Mouse (Mus musculus): ENCODE data around the gene Gbp6. TPM values are rescaled to one million over a fixed set of nuclear protein-coding genes. Genes with fewer than 3 reads are reported as not detected.
"Not testable (repeated sequence)": the region's sequence is repeated elsewhere in the genome, so short reads cannot be mapped to it uniquely, and the experiment has no call there.

Gbp6 gene
- polyA plus RNA-seq, 1 experiment from 2014 or later, result 2.2 TPM

GRCm38 (mm10) chr5:105244741-105245140 lies 48.8 kb downstream of the Gbp6 start:
- H3K4me2 ChIP-seq (ENCODE audit: low read length); H3K27ac ChIP-seq (replicated peaks in 1 of 2; ENCODE audit: control insufficient read depth in 1 of 2, insufficient read depth in 1 of 2, low read depth in 2 of 2, low read length in 2 of 2); H3K9me3 ChIP-seq (ENCODE audit: control insufficient read depth, low read length); H3K9ac ChIP-seq (ENCODE audit: low read length); H3K4me3 ChIP-seq (ENCODE audit: control insufficient read depth in 1 of 2, insufficient read depth in 1 of 2, low read depth in 1 of 2, low read length in 2 of 2); H3K27me3 ChIP-seq (ENCODE audit: control insufficient read depth, insufficient read depth, low read length); H3K36me3 ChIP-seq (ENCODE audit: control insufficient read depth, insufficient read depth, low read length); ATAC-seq (ENCODE audit: insufficient number of reproducible peaks, insufficient read depth, low FRiP score, low read depth); H3K4me1 ChIP-seq (ENCODE audit: control insufficient read depth in 2 of 2, insufficient read depth in 2 of 2, low read length in 2 of 2): not testable (repeated sequence)
- 72% methylated on average over 3 of the region's 3 CpGs for WGBS

DNA sequence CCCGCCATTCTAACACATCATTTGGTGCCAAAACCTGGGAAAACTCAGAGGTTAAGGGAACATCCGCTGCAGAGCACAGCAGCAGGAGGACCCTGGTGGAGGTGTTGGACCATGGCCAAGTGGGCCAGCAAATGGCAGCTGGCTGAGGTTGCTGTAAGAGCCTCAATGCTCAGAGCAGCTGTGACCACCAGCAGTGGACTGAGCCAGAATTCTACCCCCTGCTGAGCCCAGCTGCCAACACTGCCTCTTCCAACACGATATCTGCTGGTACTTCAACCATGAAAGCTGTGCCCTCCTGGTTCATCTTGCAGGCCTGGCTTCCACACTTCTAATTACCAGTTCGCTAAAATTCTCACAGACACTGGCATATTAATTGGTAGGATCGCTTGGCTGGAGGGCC lies 52.5 kb downstream of the Gbp6 start:
- not testable (repeated sequence) for ATAC-seq (ENCODE audit: insufficient number of reproducible peaks, insufficient read depth, low FRiP score, low read depth); H3K27ac ChIP-seq (replicated peaks in 1 of 2; ENCODE audit: control insufficient read depth in 1 of 2, insufficient read depth in 1 of 2, low read depth in 2 of 2, low read length in 2 of 2); H3K27me3 ChIP-seq (ENCODE audit: control insufficient read depth, insufficient read depth, low read length); H3K36me3 ChIP-seq (ENCODE audit: control insufficient read depth, insufficient read depth, low read length); H3K4me3 ChIP-seq (ENCODE audit: control insufficient read depth in 1 of 2, insufficient read depth in 1 of 2, low read depth in 1 of 2, low read length in 2 of 2); H3K9me3 ChIP-seq (ENCODE audit: control insufficient read depth, low read length); H3K9ac ChIP-seq (ENCODE audit: low read length); H3K4me2 ChIP-seq (ENCODE audit: low read length); H3K4me1 ChIP-seq (ENCODE audit: control insufficient read depth in 2 of 2, insufficient read depth in 2 of 2, low read length in 2 of 2)
- 75% methylated on average over 5 of the region's 5 CpGs for WGBS

GRCm38 (mm10) chr5:105239483-105240047 lies 53.9 kb downstream of the Gbp6 start, which contains the start of gene Gbp10:
Gene Gbp10, minus strand, starts transcription at chr5:105239533.
- not testable (repeated sequence) for H3K27me3 ChIP-seq (ENCODE audit: control insufficient read depth, insufficient read depth, low read length); H3K9me3 ChIP-seq (ENCODE audit: control insufficient read depth, low read length); H3K27ac ChIP-seq (replicated peaks in 1 of 2; ENCODE audit: control insufficient read depth in 1 of 2, insufficient read depth in 1 of 2, low read depth in 2 of 2, low read length in 2 of 2); H3K4me1 ChIP-seq (ENCODE audit: control insufficient read depth in 2 of 2, insufficient read depth in 2 of 2, low read length in 2 of 2); H3K36me3 ChIP-seq (ENCODE audit: control insufficient read depth, insufficient read depth, low read length); H3K4me3 ChIP-seq (ENCODE audit: control insufficient read depth in 1 of 2, insufficient read depth in 1 of 2, low read depth in 1 of 2, low read length in 2 of 2); H3K4me2 ChIP-seq (ENCODE audit: low read length); H3K9ac ChIP-seq (ENCODE audit: low read length)
- peak; percentile 21; the same call in 1 of the 2 replicates for ATAC-seq (ENCODE audit: insufficient number of reproducible peaks, insufficient read depth, low FRiP score, low read depth)

- not testable (repeated sequence) for H3K9me3 ChIP-seq (ENCODE audit: control insufficient read depth, low read length); H3K9ac ChIP-seq (ENCODE audit: low read length); H3K27ac ChIP-seq (replicated peaks in 1 of 2; ENCODE audit: control insufficient read depth in 1 of 2, insufficient read depth in 1 of 2, low read depth in 2 of 2, low read length in 2 of 2); H3K4me1 ChIP-seq (ENCODE audit: control insufficient read depth in 2 of 2, insufficient read depth in 2 of 2, low read length in 2 of 2); H3K36me3 ChIP-seq (ENCODE audit: control insufficient read depth, insufficient read depth, low read length); H3K4me2 ChIP-seq (ENCODE audit: low read length); H3K27me3 ChIP-seq (ENCODE audit: control insufficient read depth, insufficient read depth, low read length); ATAC-seq (ENCODE audit: insufficient number of reproducible peaks, insufficient read depth, low FRiP score, low read depth); H3K4me3 ChIP-seq (ENCODE audit: control insufficient read depth in 1 of 2, insufficient read depth in 1 of 2, low read depth in 1 of 2, low read length in 2 of 2)
- 82% methylated on average over 1 of the region's 1 CpGs for WGBS
These were observed 55.1 kb downstream of the Gbp6 start for GRCm38 (mm10) chr5:105238402-105238801.

GRCm38 (mm10) chr5:105236040-105236439 lies 57.5 kb downstream of the Gbp6 start:
- H3K4me1 ChIP-seq (ENCODE audit: control insufficient read depth in 2 of 2, insufficient read depth in 2 of 2, low read length in 2 of 2); H3K27ac ChIP-seq (replicated peaks in 1 of 2; ENCODE audit: control insufficient read depth in 1 of 2, insufficient read depth in 1 of 2, low read depth in 2 of 2, low read length in 2 of 2); H3K27me3 ChIP-seq (ENCODE audit: control insufficient read depth, insufficient read depth, low read length); H3K36me3 ChIP-seq (ENCODE audit: control insufficient read depth, insufficient read depth, low read length); H3K4me2 ChIP-seq (ENCODE audit: low read length); H3K9ac ChIP-seq (ENCODE audit: low read length); H3K9me3 ChIP-seq (ENCODE audit: control insufficient read depth, low read length); H3K4me3 ChIP-seq (ENCODE audit: control insufficient read depth in 1 of 2, insufficient read depth in 1 of 2, low read depth in 1 of 2, low read length in 2 of 2); ATAC-seq (ENCODE audit: insufficient number of reproducible peaks, insufficient read depth, low FRiP score, low read depth): not testable (repeated sequence)
- 84% methylated on average over 3 of the region's 3 CpGs for WGBS

Other genes starting within 250 kb of the Gbp6 start
- gene Gbp9, start 154.2 kb downstream of the Gbp6 start, polyA plus RNA-seq (2014; fragmentation: Nextera tagmentation; extraction: Ambion mirVana), result 6.1 and 6.5 TPM in 2 replicates
- 1.3 and 2.2 TPM in 2 replicates for gene Gbp8, start 154.2 kb downstream of the Gbp6 start, polyA plus RNA-seq (2014; fragmentation: Nextera tagmentation; extraction: Ambion mirVana)
- 5.3 and 6.2 TPM in 2 replicates for gene Gbp4, start 154.1 kb downstream of the Gbp6 start, polyA plus RNA-seq (2014; fragmentation: Nextera tagmentation; extraction: Ambion mirVana)
- not detected in 2 replicates for gene Gbp10, start 54.2 kb downstream of the Gbp6 start, polyA plus RNA-seq (2014; fragmentation: Nextera tagmentation; extraction: Ambion mirVana)
- 0.15 TPM in 1 of 2 replicates, not detected in the other for gene Gm43302, start within 50 bp of the Gbp6 start, polyA plus RNA-seq (2014; fragmentation: Nextera tagmentation; extraction: Ambion mirVana)
- gene Lrrc8b, start 122.1 kb upstream of the Gbp6 start, polyA plus RNA-seq (2014; fragmentation: Nextera tagmentation; extraction: Ambion mirVana), result 5.0 and 5.4 TPM in 2 replicates
- 21.7 and 29.9 TPM in 2 replicates for gene Lrrc8c, start 225.7 kb upstream of the Gbp6 start, polyA plus RNA-seq (2014; fragmentation: Nextera tagmentation; extraction: Ambion mirVana)